Mouse (Mus musculus) mature B cell (primary cell): Measurements from ENCODE around the gene Hist1h2br.
"Not testable (repeated sequence)": the region's sequence is repeated elsewhere in the genome, so short reads cannot be mapped to it uniquely, and the experiment has no call there.

Experiments used
- in situ Hi-C: fragments of 300-500 bp; cut with MboI; formaldehyde crosslinking; loops from 2 replicates; pipeline ENCODE4 v1.14.3; 2019

The Hist1h2br gene

GRCm38 (mm10) chr13:21833461-21833860 lies at the start of gene Hist1h2br, which contains the start of gene Hist1h2ap:
Gene Hist1h2br, plus strand, starts transcription at chr13:21833743.
Gene Hist1h2ap, minus strand, starts transcription at chr13:21833507.
- in situ Hi-C loops, result not testable (repeated sequence)

GRCm38 (mm10) chr13:21784311-21784710 lies 49.2 kb upstream of the Hist1h2br start:
- in situ Hi-C loops, result no loop called here

- in situ Hi-C loops, result no loop called here
These were observed 47.2 kb upstream of the Hist1h2br start for GRCm38 (mm10) chr13:21786189-21786898.

- in situ Hi-C loops, result not testable (repeated sequence)
These were observed 46.5 kb upstream of the Hist1h2br start, which contains the start of the genes Hist1h2an and Hist1h2bp for GRCm38 (mm10) chr13:21786899-21787629. Gene Hist1h2an, minus strand, starts transcription at chr13:21787218. Gene Hist1h2bp, plus strand, starts transcription at chr13:21787461.

- in situ Hi-C loops, result no loop called here
These were observed 45.6 kb upstream of the Hist1h2br start for GRCm38 (mm10) chr13:21787760-21788593.

GRCm38 (mm10) chr13:21789925-21790324 lies 43.6 kb upstream of the Hist1h2br start:
- in situ Hi-C loops, result no loop called here

- in situ Hi-C loops, result no loop called here
These were observed 42.8 kb upstream of the Hist1h2br start for GRCm38 (mm10) chr13:21790601-21791283.

GRCm38 (mm10) chr13:21795584-21795983 lies 38.0 kb upstream of the Hist1h2br start:
- in situ Hi-C loops, result no loop called here

GRCm38 (mm10) chr13:21797163-21797562 lies 36.4 kb upstream of the Hist1h2br start:
- in situ Hi-C loops, result not testable (repeated sequence)

GRCm38 (mm10) chr13:21803058-21803457 lies 30.5 kb upstream of the Hist1h2br start:
- in situ Hi-C loops, result not testable (repeated sequence)

GRCm38 (mm10) chr13:21810073-21810472 lies 23.5 kb upstream of the Hist1h2br start, which contains the start of the genes Hist1h2bq and Hist1h2ao:
Gene Hist1h2bq, minus strand, starts transcription at chr13:21810197.
Gene Hist1h2ao, plus strand, starts transcription at chr13:21810465.
- in situ Hi-C loops, result not testable (repeated sequence)

- in situ Hi-C loops, result not testable (repeated sequence)
These were observed 22.5 kb upstream of the Hist1h2br start for GRCm38 (mm10) chr13:21811074-21811473.

- in situ Hi-C loops, result not testable (repeated sequence)
These were observed 22.0 kb upstream of the Hist1h2br start, which contains the start of gene Hist1h4m for GRCm38 (mm10) chr13:21811539-21811938. Gene Hist1h4m, plus strand, starts transcription at chr13:21811746.

GRCm38 (mm10) chr13:21812092-21812491 lies 21.5 kb upstream of the Hist1h2br start:
- in situ Hi-C loops, result not testable (repeated sequence)

GRCm38 (mm10) chr13:21820082-21820890 lies 13.3 kb upstream of the Hist1h2br start:
- in situ Hi-C loops, result loop anchor here (10.0 kb wide), 3 partner anchors 215 to 1925 kb away; partner anchors contain the start of genes Hist1h1d, Hist1h2ah, Hist1h2bb and Hist1h2bk

GRCm38 (mm10) chr13:21828511-21828910 lies 5.0 kb upstream of the Hist1h2br start:
- in situ Hi-C loops, result loop anchor here (10.0 kb wide), 3 partner anchors 206 to 1916 kb away; partner anchors contain the start of genes Hist1h1d, Hist1h2ah, Hist1h2bb and Hist1h2bk

- in situ Hi-C loops, result no loop called here
These were observed 3.2 kb upstream of the Hist1h2br start for GRCm38 (mm10) chr13:21830344-21830743.

GRCm38 (mm10) chr13:21831418-21832394 lies 1.8 kb upstream of the Hist1h2br start, which contains the start of gene Hist1h4n:
Gene Hist1h4n, minus strand, starts transcription at chr13:21832196.
- in situ Hi-C loops, result not testable (repeated sequence)

- in situ Hi-C loops, result not testable (repeated sequence)
These were observed 7.0 kb downstream of the Hist1h2br start for GRCm38 (mm10) chr13:21840508-21840907.
